Mouse (Mus musculus): Measurements from ENCODE around the gene Ptprcap.
"Not testable (repeated sequence)": the region's sequence is repeated elsewhere in the genome, so short reads cannot be mapped to it uniquely, and the experiment has no call there.

Gene Ptprcap

GRCm38 (mm10) chr19:4125741-4126696 is 27.4 kb upstream of the Ptprcap start, which contains the start of gene Aip:
Gene Aip (minus strand): TSS chr19:4125858.
- peak; percentile 99 for DNase-seq

- peak in 1 of 2 experiments; percentile 36 for DNase-seq
Observed at GRCm38 (mm10) chr19:4126759-4127495, 26.5 kb upstream of the Ptprcap start.

- DNase-seq: no peak
Observed at GRCm38 (mm10) chr19:4129462-4129861, 23.9 kb upstream of the Ptprcap start.

GRCm38 (mm10) chr19:4130106-4130505 is 23.3 kb upstream of the Ptprcap start:
- DNase-seq: no peak

GRCm38 (mm10) chr19:4131075-4131474 is 22.3 kb upstream of the Ptprcap start:
- DNase-seq: no peak

GRCm38 (mm10) chr19:4131768-4132167 is 21.6 kb upstream of the Ptprcap start:
- no peak for DNase-seq

GRCm38 (mm10) chr19:4134354-4134753 is 19.1 kb upstream of the Ptprcap start:
- no peak for DNase-seq

- DNase-seq: not testable (repeated sequence)
Observed at GRCm38 (mm10) chr19:4135229-4135962, 18.0 kb upstream of the Ptprcap start.

GRCm38 (mm10) chr19:4135963-4136345 is 17.4 kb upstream of the Ptprcap start:
- not testable (repeated sequence) for DNase-seq

GRCm38 (mm10) chr19:4136463-4136862 is 16.9 kb upstream of the Ptprcap start:
- DNase-seq: no peak

- DNase-seq: no peak
Observed at GRCm38 (mm10) chr19:4137913-4138312, 15.5 kb upstream of the Ptprcap start.

GRCm38 (mm10) chr19:4139446-4139845 is 14.0 kb upstream of the Ptprcap start, which contains the start of gene Gpr152:
Gene Gpr152 (plus strand): TSS chr19:4139787.
- DNase-seq: no peak

- no peak for DNase-seq
Observed at GRCm38 (mm10) chr19:4140147-4140546, 13.3 kb upstream of the Ptprcap start.

GRCm38 (mm10) chr19:4142416-4143173 is 10.8 kb upstream of the Ptprcap start:
- peak; percentile 68 to 73 for DNase-seq

- DNase-seq: no peak
Observed at GRCm38 (mm10) chr19:4143759-4144268, 9.6 kb upstream of the Ptprcap start, which contains the start of gene Cabp4. Gene Cabp4 (minus strand): TSS chr19:4144033.

GRCm38 (mm10) chr19:4144550-4145498 is 8.6 kb upstream of the Ptprcap start:
- DNase-seq: no peak

GRCm38 (mm10) chr19:4145936-4146335 is 7.5 kb upstream of the Ptprcap start:
- DNase-seq: no peak

- no peak for DNase-seq
Observed at GRCm38 (mm10) chr19:4146366-4147021, 6.9 kb upstream of the Ptprcap start.

GRCm38 (mm10) chr19:4147022-4147405 is 6.4 kb upstream of the Ptprcap start:
- no peak for DNase-seq

Data from cerebellum, postnatal 10 days (tissue).